Mouse (Mus musculus) megakaryocyte, embryonic 14.5 days (primary cell): ENCODE data around the gene F11.

ENCODE experiments used
- FLI1 ChIP-seq: IDR thresholded peaks from 2 replicates; pipeline ENCODE4 v1.6.1; 2012; ENCODE audit warnings: low read length, inconsistent platforms, mixed read lengths
- GATA1 ChIP-seq: IDR thresholded peaks from 3 replicates; pipeline ENCODE4 v1.6.1; 2012; ENCODE audit warnings: mixed read lengths, low read length, inconsistent platforms, borderline replicate concordance

DNA sequence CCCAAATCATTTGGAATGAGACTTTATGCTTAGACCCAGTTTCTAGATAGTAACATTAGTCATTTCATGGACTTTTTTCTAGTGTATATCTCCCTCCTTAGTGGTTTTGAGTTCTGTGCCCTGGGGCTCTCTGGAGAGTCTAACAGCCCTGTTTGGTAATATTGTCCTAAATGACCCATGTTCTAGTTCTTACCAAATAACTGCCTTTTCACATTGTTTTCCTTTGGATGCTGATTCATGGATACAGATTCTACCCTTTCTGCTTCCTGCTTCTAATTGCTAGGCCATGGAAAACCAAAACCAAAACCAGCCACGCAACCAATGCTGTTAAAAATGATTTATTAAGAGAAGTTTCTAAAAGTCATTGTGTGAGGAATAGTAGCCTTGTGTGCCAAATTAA is 43.6 kb upstream of the F11 start:
- TF ChIP-seq GATA1 (no peak), FLI1 (no peak)
